Mouse (Mus musculus) C2C12 (cell line): ENCODE data around the gene Zfp229.

Source experiments
- CEBPB ChIP-seq: IDR thresholded peaks from one replicate; pipeline ENCODE4 v1.6.1; 2011; ENCODE audit warnings: low read depth, mild to moderate bottlenecking, control low read depth, moderate library complexity
- CTCF ChIP-seq: IDR thresholded peaks from one replicate; pipeline ENCODE4 v1.5.1; 2011; ENCODE audit not compliant: control insufficient read depth, insufficient read depth, insufficient read length
- FOSL1 ChIP-seq: IDR thresholded peaks from one replicate; pipeline ENCODE4 v1.8.0; 2011; ENCODE audit warnings: mild to moderate bottlenecking, low read length; ENCODE audit not compliant: poor library complexity, insufficient read depth, severe bottlenecking
- MAX ChIP-seq: IDR thresholded peaks from one replicate; pipeline ENCODE4 v1.6.1; 2011; ENCODE audit warnings: mild to moderate bottlenecking, control low read depth
- MYOD1 ChIP-seq: IDR thresholded peaks from one replicate; pipeline ENCODE4 v1.6.1; 2011; ENCODE audit warnings: low read depth; ENCODE audit not compliant: control insufficient read depth, insufficient read length
- USF1 ChIP-seq: IDR thresholded peaks from one replicate; pipeline ENCODE4 v1.6.1; 2011; ENCODE audit warnings: low read depth, mild to moderate bottlenecking, control low read depth, moderate library complexity

- TF ChIP-seq CTCF (no peak), USF1 (no peak), MYOD1 (no peak), MAX (no peak), FOSL1 (no peak), CEBPB (no peak)
These were observed 23.0 kb downstream of the Zfp229 start for GRCm38 (mm10) chr17:21753342-21754208.
